Mouse (Mus musculus): Measurements from ENCODE around the gene Ccdc169.

Gene Ccdc169

DNA sequence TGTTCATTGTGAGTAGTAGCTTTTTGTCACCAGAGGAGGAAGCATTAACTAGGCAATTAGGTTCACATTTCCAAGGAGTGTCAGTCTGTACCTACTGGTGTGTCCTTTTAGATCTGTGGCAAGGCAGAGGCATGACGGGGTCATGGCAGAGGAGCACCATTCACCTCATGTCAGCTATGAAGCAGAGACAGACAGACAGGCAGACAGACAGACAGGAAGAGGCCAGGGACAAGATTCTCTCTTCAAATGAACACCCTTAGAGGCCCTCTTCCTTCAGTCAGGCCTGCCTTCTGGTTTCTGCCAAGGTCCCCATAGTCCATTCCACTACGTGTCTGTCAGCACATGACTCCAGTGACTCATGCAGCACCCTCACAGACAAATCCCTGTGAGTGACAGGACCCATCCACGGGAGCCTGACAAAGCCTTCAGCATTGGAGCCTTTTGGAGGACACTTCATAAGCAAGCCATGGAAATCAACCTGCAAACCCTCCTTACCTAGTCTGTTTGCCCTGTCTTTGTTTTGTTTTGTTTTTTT, 14.7 kb upstream of the Ccdc169 start:
- DNase-seq (ENCODE audit: low read depth, low spot score): no peak

DNA sequence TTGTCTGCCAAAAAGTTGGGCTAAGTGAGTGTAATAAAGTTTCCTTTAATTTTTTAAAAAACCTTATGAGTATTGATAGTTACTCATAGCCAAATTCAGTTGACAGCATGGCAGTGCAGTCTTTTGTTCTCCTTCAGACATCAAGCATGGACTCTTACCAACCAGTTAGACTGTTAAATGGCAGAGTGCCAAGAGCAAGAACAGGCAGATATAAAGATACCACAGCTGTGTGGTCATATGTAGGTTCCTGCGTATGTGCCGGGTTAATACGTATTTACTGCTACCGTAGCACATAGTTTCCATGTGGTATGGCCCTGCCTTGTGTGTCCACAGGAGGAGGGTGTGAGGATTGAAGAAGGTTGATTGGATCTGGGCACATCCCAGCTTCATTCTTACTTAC, 14.1 kb upstream of the Ccdc169 start:
- DNase-seq (ENCODE audit: low read depth, low spot score): no peak

DNA sequence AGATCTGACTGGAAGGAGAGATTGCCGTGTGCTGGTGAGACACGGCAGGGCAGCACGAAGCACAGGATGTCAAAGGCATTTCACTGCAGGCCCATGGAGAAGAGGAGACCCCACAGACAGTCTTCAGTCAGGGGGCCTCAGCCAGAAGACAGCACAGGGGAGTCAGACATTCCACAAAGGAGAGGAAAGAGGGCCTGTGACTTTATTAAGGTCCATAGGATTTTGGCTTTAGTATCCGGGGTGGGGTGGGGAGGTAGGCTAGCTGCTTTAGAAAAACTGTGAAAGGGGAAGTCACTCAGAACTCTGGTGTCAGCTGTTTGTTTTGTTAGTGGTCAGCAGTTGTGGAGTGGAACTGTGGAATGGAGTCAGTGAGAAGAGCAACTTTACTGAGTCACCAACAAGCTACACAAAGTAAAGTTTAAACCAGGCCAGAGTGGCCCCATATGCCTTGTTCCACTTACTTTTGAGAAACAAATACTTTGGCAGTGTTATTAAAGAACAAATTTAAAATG, 7.9 kb upstream of the Ccdc169 start:
- DNase-seq (ENCODE audit: low read depth, low spot score): no peak

DNA sequence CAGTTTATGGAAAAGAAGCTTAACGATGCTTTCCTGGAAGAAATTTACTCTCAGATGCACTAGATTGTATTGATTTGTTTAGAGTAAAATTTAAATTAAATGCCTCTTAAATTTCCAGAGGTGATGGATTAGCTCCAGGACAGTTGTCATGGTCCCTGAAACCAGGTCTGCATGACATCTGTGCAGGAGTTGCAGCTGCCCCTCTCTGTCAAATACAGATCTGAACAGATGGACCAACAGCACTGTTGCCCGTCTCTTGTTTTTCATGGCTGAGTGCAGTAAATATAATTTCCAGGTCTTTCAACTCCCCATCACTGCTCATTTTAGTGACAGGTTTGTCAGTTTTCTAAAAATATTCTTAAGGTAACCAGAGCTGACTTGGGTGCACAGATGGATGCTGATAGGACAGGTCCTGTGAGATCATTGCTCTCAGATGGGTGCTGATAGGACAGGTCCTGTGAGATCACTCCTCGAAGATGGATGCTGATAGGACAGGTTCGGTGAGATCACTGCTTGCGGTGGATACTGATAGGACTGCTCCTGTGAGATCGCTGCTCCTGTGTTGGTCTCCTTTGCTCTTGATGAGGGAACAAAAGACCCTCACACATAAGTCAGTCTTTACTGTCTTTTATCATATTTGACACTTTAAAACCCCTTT, 5.4 kb upstream of the Ccdc169 start:
- peak; percentile 23 for DNase-seq (ENCODE audit: low read depth, low spot score)

DNA sequence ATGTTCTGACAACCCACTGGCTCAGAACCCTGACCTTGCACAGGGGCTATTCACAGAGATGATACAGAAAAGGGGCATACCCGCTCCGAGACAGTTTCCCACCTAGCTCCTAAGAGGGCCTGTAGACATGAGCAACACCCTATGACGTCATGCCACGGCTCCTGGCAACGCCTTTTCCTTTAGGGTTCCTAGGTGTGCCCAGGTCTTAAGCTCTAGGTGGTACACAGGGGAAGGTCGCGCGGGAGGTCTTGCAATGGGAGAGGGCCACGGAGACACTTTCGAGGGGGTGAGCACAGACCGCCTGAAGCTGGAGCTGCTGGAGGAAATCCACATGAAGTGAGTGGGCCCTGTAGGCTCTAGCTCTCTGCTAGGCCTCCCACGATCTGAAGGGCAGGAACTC, 2.7 kb downstream of the Ccdc169 start:
- no peak for DNase-seq (ENCODE audit: low read depth, low spot score)

DNA sequence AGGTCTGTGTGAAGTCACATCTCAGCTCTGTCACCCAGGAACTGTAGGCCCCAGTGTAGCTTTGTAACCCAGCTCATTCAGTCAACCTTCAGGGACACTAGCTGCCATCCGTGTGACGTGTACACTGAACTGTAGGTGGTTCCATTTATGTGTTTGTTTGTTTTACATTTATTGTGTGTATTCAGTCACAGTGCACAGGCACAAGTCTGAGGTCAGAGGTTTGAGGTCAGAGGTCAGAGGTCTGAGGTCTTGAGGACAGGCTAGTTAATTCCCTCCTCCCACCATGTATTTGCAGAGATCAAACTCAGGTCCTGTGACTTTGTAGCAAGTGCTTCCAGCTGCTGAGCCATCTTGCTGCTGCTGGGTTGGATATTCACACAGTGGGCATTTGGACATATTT, 4.3 kb downstream of the Ccdc169 start:
- DNase-seq (ENCODE audit: low read depth, low spot score): peak; percentile 11

DNA sequence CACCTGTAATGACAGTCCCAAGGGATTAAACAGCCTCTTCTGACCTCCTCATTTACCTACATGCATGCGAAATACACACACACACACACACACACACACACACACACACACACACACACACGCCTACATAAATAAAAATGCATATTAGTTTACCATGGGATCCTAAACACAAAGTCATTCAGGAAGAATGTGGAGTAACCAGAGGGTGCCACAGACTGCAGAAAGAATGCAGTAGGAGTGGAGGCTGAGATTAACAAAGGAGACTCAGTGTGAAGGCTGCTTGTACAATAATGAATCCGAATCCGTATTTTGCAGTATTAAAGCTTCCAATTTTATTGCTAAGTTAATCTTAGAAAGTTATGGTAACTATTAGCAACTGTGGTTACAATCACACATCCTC, 7.8 kb downstream of the Ccdc169 start:
- DNase-seq (ENCODE audit: low read depth, low spot score): no peak

DNA sequence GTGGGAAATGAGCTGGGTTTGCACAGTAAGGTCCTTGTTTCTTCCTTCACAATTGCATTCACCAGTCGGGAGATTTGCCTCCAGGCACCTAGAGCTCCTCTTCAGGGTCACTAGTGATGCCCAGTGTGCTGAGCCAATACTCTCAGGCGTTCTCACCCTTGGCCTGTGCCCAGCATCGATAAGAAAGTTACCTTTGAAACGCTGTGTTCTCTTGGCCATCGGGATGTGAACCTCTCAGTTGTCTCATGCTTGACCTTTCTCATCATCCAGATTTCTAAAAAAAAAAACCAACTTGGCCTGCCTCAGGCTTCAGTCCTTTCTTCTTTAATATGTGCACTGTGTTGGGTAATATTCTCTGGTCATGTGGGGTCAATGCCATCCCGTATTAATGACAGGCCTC, 9.3 kb downstream of the Ccdc169 start:
- no peak for DNase-seq (ENCODE audit: low read depth, low spot score)

DNA sequence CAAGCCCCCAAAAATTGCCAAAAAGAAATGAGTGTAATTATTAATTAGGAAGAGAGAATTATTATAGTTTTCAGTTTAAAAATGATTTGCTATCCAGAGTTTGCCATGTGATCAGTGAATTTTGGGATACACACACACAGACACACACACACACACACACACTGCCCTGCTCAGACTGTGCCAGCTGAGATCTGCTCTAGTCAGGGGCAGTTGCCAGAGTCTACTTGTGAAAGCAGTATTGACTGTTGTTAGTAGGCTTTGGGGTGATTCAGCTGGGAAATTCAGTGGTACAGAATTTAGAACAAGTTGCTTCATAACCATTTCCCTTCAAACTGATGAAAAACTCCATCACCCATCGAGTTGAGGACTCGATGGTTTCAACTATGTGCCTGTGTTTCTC, 10.0 kb downstream of the Ccdc169 start:
- no peak for DNase-seq (ENCODE audit: low read depth, low spot score)

DNA sequence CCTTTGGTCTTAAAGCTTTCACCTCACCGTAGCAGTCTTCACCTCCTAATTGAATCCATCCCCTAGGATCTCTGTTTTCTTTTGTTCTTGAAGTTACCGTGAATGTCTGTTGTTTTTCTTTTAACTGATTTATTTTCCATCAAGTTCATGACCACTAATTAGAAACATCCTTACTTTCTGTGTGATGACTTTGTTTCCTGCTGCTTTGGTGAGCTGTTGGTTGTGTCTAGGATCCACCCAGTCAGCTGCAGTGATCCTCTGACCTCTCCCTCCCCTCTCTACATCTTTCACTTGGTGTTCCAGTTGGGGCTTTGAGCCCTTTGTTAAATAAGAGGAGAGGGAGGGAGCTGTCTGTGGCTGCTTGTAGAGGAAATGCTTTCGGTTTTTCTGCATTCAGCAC, 11.0 kb downstream of the Ccdc169 start:
- peak; percentile 50 for DNase-seq (ENCODE audit: low read depth, low spot score)

DNA sequence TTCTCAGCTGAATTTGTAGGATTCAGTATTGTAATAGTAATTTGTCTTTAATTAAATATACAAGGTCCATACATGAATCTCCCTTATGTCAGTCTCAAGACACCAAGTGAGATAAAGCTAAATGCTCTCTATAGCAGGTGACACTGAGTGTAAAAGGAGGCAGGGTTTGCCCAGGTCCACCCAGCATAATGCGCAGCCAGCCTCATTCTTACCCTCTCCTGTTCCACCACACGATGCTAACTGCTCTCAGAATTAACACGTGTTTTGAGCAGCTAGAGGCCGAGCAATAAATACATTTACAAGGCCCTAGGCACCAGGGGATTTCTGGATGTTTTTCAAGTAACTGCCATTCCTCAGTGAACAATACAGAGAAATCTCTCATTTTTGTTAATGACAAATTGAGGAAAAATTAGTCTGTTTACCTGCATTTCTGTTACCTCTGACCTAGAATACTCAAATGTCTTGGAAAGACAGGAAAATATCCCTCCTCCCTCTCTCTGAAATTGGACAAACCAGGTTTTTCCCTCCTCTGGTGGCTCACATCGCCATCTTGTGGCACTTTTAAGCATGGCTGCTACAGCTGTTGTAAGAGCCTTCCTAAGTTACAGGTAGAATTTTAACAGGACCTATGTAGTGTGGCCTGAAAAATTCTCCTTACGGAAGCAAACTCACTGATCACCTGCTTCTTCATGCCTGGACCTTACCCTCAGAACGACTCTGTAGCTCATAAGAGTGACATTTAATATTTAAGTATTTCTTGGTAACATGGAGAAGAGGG, 14.7 kb downstream of the Ccdc169 start:
- peak; percentile 65 for DNase-seq (ENCODE audit: low read depth, low spot score)

DNA sequence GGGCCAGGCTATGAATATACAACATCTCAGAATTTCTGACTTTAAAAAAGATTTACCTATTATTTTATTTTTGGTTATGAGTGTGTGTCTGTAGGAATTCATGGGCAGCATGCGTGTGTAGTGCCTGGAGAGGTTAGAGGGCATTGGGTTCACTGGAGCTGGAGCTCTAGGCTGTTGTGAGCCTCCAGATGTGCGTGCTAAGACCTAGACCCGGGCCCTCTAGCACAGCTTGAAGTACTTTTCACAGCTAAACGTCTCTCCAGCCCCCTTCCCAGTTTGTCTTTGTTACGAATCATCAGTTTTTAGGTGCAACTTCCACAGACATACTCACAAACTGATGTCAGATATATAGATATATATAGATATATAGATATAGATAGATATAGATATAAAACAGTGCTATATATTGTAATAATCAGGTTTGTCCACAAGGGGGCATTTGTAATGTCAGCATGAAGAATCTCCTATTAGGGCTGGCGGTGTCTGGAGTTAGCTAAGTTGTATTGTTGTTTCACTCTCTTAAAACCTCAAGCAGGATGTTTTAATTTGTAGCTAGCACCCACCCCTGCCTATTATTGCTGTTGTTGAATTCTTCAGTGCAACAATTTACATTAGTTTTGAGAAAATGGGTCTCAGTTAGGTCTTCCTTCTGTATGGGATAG, 15.7 kb downstream of the Ccdc169 start:
- peak; percentile 62 for DNase-seq (ENCODE audit: low read depth, low spot score)

DNA sequence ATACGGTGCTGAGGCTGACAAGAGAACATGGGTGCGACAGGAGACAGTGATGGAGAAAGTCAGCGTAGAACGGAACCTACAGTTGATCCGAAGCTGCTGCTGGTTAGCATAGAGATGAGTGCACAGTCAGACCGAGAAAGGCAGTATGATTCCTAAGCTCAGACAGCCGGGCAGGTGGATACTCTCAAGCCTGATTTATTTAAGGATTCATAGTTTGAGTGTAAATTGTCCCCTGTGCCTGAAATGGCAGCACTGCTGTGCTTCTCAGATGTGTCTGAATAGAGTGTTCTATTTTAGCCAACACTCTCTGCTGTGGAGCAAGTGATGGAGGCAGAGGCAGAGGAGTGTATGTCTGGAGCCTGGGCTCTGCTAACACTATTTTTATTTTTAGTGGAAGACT, 17.0 kb downstream of the Ccdc169 start:
- no peak for DNase-seq (ENCODE audit: low read depth, low spot score)

DNA sequence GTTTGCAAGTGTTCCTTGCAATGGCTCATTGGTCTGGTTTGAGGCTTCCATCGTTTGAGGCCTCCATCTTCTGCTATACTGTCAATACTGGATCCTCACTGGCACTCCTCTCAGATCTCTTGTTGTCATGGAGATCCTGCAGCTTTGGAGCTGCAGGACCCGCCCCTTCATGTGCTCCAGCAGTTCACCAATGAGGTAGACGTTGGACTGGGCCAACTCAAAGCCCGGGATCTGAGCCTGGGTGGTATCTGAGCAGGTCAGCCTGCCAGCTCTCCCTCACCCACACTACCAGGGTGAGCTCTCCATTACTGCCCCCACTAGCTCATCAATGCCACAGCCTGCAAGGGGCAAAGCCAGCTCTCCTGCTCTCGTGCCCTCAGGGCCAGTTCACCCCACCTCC, 20.3 kb downstream of the Ccdc169 start:
- DNase-seq (ENCODE audit: low read depth, low spot score): no peak

DNA sequence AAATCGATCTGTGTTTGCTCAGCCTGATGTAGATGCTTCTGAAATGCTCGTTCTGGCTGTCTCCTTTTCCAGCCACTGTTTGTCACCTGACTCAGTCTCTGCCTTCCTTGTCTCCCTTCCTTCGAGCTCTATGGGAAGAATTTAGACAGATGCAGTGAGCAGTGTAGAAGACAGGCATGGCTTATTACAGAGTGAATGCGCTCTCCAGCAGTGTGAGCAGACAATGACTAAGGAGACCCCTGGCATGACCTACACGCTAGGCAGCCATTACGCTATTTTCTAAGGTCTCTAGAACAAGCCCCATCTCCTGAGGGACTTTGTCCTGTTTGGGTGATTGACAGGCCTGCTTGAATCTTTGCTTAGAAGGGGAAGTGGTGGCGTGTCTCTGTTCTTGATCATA, 24.0 kb downstream of the Ccdc169 start:
- no peak for DNase-seq (ENCODE audit: low read depth, low spot score)

DNA sequence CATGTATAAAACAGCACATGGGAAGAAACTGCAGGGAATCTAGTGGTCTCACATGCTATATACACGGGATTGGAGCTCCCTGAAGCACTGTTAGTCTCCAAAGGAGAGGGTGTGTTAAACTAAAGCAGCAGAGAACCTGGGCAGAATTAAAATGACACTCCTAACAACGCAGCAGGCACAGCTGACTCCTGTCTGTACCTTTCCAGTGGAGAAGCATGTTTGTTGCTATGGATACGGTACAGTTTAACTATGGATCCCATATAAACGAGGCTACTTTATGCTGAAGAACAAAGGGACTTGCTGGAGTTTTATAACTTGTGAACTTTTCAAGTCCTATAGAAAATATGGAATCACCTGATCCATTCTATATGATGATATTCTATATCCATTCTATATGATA, 26.4 kb downstream of the Ccdc169 start:
- no peak for DNase-seq (ENCODE audit: low read depth, low spot score)

DNA sequence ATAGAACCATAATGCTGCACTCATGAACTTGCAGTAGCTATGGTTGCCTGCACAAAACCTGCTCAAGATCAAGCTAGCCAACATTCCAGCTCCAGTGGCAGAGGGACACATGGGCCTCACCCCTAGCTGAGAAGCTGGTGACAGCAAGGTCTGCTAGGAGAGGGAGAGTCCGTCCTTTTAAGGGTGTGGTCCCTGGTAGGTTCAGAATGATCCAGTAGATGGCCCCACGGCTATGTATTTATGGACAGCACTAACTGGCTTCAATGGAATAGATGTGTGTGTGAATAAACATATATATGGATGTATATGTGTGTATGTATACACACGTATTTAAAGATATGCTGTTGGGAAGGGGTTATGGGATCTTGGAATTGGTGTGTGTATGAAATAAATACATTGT, 35.3 kb downstream of the Ccdc169 start:
- no peak for DNase-seq (ENCODE audit: low read depth, low spot score)

DNA sequence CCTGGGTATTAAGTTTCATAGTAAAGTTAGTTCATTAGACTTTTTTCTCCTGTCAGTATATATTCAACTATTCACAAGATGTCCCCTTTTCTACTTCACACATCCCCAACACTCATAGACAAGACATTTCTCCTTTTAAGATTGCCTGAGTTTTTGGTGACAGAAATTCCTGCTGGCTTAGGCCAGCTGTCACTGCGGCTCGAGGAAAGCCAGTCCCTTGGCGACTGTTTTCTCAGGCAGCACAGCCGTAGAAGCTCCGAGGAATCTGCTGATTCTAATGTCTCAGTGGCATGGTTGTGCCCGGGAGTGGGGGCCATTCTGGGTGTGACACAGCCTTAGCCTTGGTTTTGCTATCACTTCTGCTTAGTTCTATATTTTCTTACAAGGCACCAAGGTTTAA, 40.1 kb downstream of the Ccdc169 start:
- no peak for DNase-seq (ENCODE audit: low read depth, low spot score)

DNA sequence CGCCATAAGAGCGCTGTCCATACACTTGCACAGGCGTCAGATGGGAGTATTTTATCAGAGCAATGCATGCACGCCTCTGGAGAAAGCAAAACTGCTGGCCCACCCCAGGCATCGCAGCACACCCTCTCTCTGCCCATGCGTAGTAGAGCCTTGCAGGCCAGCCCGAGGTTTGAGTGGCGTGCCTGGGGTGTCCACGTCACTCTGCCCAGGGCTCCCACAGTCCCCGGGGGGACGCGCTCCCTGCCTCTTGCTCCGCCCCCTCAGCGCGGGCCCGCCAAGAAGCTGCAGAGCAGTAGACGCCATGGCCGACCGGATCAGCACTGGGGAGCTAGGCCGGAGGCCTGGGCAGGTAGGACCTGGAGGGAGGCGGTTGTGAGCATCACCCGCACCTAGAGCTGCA, 44.6 kb downstream of the Ccdc169 start, which contains the start of gene Sohlh2:
TSS of gene Sohlh2 (plus strand) at position 263 of the 400 bp plus-strand sequence.
- no peak for DNase-seq (ENCODE audit: low read depth, low spot score)

DNA sequence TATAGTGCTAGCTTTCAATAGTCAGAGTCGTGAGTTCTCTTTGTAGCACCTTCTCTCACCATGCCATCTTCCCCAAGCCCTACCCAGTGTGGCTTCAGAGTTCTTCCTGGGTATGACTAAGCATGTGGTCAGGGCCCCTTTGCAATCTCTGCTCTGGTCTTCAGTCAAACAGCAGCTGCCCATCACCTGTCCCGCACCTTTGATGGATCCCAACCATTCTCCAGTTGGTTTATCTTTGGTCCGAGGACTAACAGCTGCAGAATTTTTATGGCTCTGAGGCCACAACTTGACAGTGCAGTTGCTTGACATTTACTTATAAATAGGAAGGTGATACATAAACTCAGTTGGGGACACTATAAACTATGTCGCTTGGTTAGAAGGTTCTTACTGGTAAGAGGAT, 54.5 kb downstream of the Ccdc169 start:
- no peak for DNase-seq (ENCODE audit: low read depth, low spot score)

DNA sequence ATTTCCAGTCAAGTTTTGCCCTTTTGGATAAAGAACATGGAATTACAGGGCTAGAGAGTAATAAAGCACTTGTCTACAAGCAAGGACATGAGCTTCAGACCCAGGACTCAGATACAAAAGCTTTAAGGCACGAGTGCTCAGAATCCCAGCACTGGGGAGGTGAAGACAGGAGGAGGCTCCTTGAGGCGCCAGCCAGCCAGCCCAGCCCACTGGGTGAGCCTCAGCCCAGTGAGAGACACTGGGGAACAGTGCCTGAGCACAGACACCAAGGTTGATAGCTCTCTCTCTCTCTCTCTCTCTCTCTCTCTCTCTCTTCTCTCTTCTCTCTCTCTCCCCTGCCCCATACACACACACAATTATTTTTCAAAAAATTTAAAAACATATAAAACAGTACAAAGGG, 56.2 kb downstream of the Ccdc169 start:
- DNase-seq (ENCODE audit: low read depth, low spot score): no peak

DNA sequence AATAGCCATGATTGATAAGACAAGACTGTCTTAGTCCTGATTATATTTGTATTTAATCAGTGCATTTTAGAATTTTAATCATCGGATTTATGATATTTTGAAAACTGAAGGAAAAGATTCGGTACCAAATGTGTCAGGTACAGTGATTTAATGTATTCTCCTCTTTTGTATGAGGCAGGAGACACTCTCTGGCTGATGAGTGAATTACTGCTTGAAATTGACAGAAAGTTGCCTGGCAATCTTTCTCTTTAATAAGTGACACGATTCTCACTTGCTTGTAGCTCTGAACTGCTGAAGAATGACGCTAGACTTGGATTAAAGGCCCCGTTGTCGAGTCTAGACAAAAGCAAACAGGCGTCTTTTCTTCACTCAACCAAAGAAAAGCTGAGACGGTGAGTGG, 57.7 kb downstream of the Ccdc169 start:
- no peak for DNase-seq (ENCODE audit: low read depth, low spot score)

Data from mesoderm, embryonic 11.5 days (tissue).